Mouse (Mus musculus): ENCODE results near the gene Gm28053. TPM values are rescaled to one million over a fixed set of nuclear protein-coding genes. Genes with fewer than 3 reads are reported as not detected.

Gm28053 gene
- polyA plus RNA-seq, 1 experiment from 2014 or later = not detected

DNA sequence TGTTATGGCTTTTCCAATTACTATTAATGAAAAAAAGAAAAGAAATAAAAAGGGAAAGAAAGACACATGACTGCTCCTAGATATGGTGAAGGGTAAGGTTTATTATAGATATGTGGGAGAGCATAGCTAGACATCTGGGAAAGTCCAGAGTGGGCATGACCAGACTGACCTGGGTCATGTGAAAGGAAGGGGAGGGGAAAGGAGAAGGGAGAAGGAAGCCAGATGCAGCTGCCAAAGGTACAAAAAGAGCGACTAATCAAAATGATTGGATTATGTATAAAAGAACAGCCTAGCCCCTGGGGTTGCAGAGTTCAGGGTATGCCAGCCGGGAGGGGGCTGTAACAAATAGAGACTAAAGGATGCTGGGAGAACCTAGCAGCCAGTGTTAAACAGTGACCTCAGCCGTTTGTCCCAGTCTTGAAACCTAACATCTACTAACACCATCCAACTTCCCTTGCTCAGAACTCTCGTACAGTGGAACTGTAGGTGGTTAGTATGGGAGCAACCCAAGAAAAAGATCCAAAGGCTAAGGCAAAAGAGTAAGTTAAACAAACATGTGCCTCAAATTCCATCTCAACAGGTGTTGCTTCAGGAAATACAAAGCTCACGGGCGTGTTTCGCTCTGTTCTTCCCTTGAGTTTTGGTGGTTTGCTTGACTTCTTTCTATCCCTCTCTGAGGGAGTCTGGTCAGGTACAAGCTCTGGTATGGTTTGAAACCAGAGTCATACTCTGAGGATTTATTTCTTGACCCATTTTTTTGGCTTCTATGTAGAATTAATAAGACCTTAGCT, 20.1 kb upstream of the Gm28053 start:
- 80% methylated on average over 7 of the region's 7 CpGs for WGBS
- H3K4me3 ChIP-seq (replicated peaks) = no peak overlapping the region
- no peaks in the 10 kb centered on the region for H3K9me3 ChIP-seq
- H3K27me3 ChIP-seq = no peaks in the 10 kb centered on the region
- ATAC-seq = no peak
- no peak overlapping the region for H3K27ac ChIP-seq
- no peaks in the 10 kb centered on the region for H3K36me3 ChIP-seq
- no peak overlapping the region for H3K9ac ChIP-seq (replicated peaks)
- H3K4me1 ChIP-seq (replicated peaks) = no peaks in the 10 kb centered on the region
- H3K4me2 ChIP-seq (replicated peaks) = no peak overlapping the region

DNA sequence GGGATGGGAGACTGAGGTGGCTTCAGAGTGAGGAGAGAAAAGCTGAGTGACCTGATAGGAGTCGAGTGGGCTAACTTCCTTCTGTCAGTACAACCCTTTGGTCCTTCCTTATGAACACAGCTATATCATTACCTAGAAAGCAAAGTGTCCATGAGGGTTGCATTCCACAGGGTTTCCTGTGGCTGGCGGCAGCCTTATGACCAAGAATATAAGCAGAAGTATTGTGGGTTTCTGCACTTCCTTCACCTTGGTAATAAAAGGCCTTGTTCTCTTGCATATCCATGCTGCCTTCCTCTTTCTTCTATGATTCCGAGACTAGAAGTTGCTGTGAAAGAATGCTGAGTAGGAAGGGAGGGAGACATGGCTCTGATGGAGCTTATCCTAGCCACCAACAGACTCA, 19.5 kb upstream of the Gm28053 start:
- H3K4me3 ChIP-seq (replicated peaks) = no peak overlapping the region
- H3K27ac ChIP-seq = no peak overlapping the region
- no peak for ATAC-seq
- H3K4me1 ChIP-seq (replicated peaks) = no peaks in the 10 kb centered on the region
- no peaks in the 10 kb centered on the region for H3K27me3 ChIP-seq
- WGBS = 88% methylated on average over 3 of the region's 3 CpGs
- H3K9ac ChIP-seq (replicated peaks) = no peak overlapping the region
- no peaks in the 10 kb centered on the region for H3K9me3 ChIP-seq
- H3K36me3 ChIP-seq = no peaks in the 10 kb centered on the region
- H3K4me2 ChIP-seq (replicated peaks) = no peak overlapping the region

DNA sequence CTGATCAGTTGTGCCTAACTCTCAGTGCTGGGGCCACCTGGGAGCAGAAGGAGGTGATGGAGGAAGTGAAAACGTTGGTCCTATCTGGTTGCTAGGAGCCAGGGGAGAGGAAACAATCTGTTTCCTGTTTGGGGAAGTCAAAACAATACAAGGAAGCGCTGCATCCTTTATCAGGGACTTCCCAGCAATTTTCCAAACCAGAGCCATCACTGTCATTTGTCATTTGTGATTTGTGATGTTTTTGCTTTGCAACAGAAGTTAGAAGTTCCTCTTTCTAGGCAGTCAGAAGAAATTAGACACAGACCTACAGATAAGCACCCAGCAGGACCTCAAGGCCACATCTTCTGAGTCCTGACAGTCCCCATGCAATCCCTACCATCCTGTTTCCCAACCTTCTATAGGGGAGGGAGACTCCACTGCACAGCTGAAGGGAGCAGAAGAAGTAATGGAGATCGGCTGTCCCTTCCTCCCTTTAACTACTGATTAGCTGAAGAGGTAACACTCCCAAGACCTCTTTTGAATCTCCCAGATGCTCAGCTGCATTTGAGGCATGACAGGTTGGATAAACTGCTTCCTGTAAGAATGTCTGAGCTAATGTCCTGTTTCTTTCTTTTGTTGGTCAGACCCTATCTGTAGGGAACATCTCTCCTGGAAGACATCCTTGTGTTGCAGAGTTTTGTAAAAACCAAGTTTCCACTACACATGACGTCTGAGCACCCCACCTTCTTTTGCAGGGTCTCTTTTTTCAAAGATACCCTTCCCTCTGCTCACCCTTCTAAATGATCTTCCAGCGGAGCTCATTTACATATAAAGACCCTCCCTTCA, 17.9 kb upstream of the Gm28053 start:
- no peaks in the 10 kb centered on the region for H3K27me3 ChIP-seq
- H3K36me3 ChIP-seq = no peaks in the 10 kb centered on the region
- H3K9ac ChIP-seq (replicated peaks) = no peak overlapping the region
- H3K4me1 ChIP-seq (replicated peaks) = no peaks in the 10 kb centered on the region
- no peaks in the 10 kb centered on the region for H3K9me3 ChIP-seq
- H3K27ac ChIP-seq = no peak overlapping the region
- no peak overlapping the region for H3K4me2 ChIP-seq (replicated peaks)
- H3K4me3 ChIP-seq (replicated peaks) = no peak overlapping the region
- ATAC-seq = no peak
- 68% methylated on average over 5 of the region's 5 CpGs for WGBS

DNA sequence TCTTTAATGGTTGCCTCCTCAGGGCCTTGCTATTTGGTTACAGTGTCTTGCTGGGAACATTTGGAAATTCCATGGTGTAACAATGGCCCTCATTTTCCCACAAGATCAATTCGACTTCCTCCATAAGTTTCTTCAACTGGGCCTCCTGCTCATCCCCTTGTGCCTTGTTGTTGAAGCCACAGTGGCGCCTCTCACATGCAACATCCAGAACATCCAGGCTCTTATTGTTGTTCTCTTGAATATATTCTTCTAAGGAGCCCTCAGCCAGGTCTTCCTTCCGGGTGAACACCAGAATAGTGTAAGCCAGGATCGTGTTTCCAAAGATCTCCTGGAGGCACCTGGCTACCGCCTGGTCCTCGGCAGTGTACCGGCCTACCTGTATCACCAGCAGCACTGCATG, 16.3 kb upstream of the Gm28053 start:
- Histone ChIP-seq H3K27ac (no peak overlapping the region), H3K4me3 (replicated peaks) (no peak overlapping the region), H3K36me3 (no peaks in the 10 kb centered on the region), H3K9ac (replicated peaks) (no peak overlapping the region), H3K9me3 (no peaks in the 10 kb centered on the region), H3K4me2 (replicated peaks) (no peak overlapping the region), H3K27me3 (no peaks in the 10 kb centered on the region), H3K4me1 (replicated peaks) (no peaks in the 10 kb centered on the region)
- 86% methylated on average over 7 of the region's 7 CpGs for WGBS
- no peak for ATAC-seq

DNA sequence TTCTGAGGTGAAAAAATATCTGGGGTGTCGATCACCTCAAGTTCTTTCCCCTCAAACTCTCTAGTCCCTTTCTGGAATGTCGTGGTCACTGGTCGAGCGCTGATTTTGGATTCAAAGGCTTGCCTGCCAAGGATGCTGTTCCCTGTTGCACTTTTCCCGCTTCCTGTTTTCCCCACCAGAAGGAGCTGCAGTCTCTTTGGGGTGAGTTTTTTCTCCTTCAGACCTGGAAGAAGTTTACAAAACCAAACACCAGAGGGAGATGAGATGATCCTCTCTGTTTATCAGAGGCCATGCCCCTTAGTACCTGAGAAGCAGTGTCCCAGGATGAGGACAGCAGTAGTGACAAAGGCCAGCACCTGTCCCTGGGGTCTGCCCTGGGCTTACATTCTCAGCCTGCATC, 15.8 kb upstream of the Gm28053 start:
- Histone ChIP-seq H3K9ac (replicated peaks) (no peak overlapping the region), H3K36me3 (no peaks in the 10 kb centered on the region), H3K4me1 (replicated peaks) (no peaks in the 10 kb centered on the region), H3K4me3 (replicated peaks) (no peak overlapping the region), H3K27me3 (no peaks in the 10 kb centered on the region), H3K4me2 (replicated peaks) (no peak overlapping the region), H3K27ac (no peak overlapping the region), H3K9me3 (no peaks in the 10 kb centered on the region)
- 72% methylated on average over 5 of the region's 5 CpGs for WGBS
- ATAC-seq = no peak

DNA sequence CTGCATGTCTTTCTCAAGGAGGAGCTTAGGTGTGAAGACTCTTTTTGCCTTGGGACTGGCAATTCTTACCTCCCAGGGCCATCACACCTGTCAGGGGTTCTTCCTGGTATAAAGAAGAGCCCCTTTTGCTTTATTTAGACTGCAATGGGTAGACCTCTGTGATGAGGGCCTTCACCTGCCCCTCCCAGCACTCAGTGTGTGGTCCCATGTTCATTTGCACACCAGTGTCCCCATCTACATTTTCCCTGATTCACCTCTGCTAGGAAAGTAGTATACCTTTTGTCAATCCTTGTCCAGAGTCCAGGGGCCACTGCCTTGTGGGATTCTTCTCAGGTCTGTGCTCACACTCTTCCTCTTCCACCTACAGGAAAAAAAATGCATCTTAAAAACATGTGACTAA, 14.3 kb upstream of the Gm28053 start:
- ATAC-seq = no peak
- H3K36me3 ChIP-seq = no peaks in the 10 kb centered on the region
- no peak overlapping the region for H3K4me3 ChIP-seq (replicated peaks)
- H3K27ac ChIP-seq = no peak overlapping the region
- H3K9ac ChIP-seq (replicated peaks) = no peak overlapping the region
- H3K4me2 ChIP-seq (replicated peaks) = no peak overlapping the region
- no peaks in the 10 kb centered on the region for H3K9me3 ChIP-seq
- no peaks in the 10 kb centered on the region for H3K27me3 ChIP-seq
- H3K4me1 ChIP-seq (replicated peaks) = no peaks in the 10 kb centered on the region

DNA sequence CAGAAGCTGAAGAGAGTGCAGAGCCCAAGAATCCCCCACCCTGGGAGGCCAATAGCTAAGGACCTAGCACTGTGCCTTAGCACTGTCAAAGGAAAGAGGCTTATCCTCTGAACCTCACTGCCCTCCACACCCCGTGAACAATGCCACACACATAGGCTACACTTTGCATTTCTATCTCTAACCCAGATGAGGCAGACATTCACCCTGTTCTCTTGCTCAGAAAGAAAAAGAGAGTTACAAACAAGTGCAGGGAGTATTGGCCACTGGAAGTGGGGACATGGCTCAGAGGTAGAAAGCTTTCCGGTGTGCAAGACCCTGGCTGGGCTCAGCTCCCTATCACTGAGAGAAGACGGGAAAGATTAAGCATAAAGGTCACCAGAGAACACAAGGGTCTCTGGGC, 12.3 kb upstream of the Gm28053 start:
- Histone ChIP-seq H3K4me2 (replicated peaks) (no peak overlapping the region), H3K9ac (replicated peaks) (no peak overlapping the region), H3K27me3 (no peaks in the 10 kb centered on the region), H3K36me3 (no peaks in the 10 kb centered on the region), H3K4me3 (replicated peaks) (no peak overlapping the region), H3K4me1 (replicated peaks) (no peaks in the 10 kb centered on the region), H3K9me3 (no peaks in the 10 kb centered on the region), H3K27ac (no peak overlapping the region)
- 55% methylated on average over 3 of the region's 3 CpGs for WGBS
- no peak for ATAC-seq

DNA sequence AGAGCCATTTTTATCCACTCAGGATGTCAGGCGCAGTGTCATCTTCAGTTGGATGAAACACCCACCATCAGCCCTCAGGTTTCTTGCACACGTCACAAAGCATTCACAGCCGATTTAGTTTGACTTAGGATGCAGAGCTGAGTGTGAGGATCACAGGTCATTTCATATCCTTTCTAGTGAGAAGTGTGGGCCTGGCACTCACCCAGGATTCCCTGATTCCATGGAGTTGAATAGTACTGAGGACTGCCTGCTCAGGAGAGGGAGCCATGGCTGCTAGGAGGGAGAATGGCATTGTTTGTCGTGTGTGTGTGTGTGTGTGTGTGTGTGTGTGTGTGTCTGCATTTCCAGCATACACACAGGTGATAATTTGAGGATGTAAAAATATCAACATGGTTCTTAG, 1.9 kb downstream of the Gm28053 start:
- peaks cover 1% of the 10 kb centered on the region; the same call in 1 of the 2 replicates for H3K4me1 ChIP-seq (replicated peaks)
- no peak for ATAC-seq
- no peaks in the 10 kb centered on the region for H3K36me3 ChIP-seq
- no peaks in the 10 kb centered on the region for H3K27me3 ChIP-seq
- WGBS = 80% methylated on average over 4 of the region's 4 CpGs
- H3K9me3 ChIP-seq = no peaks in the 10 kb centered on the region
- no peak overlapping the region for H3K27ac ChIP-seq
- H3K4me2 ChIP-seq (replicated peaks) = no peak overlapping the region
- no peak overlapping the region for H3K4me3 ChIP-seq (replicated peaks)
- H3K9ac ChIP-seq (replicated peaks) = no peak overlapping the region

DNA sequence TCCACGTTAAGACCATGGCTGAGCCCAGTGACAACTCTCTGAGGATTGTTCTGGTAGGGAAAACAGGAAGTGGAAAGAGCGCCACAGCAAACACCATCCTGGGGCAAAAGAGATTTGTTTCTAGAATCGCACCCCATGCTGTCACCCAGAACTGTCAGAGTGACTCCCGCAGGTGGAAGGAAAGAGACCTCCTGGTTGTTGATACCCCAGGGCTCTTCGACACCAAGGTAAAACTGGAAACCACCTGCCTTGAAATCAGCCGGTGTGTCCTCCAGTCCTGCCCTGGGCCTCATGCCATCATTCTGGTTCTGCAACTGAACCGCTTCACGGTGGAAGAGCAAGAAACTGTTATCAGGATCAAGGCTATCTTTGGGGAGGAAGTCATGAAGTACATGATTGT, 5.1 kb downstream of the Gm28053 start:
- Histone ChIP-seq H3K27ac (no peak overlapping the region), H3K9me3 (no peaks in the 10 kb centered on the region), H3K36me3 (no peaks in the 10 kb centered on the region), H3K4me3 (replicated peaks) (no peak overlapping the region), H3K9ac (replicated peaks) (no peak overlapping the region), H3K4me2 (replicated peaks) (no peak overlapping the region), H3K27me3 (no peaks in the 10 kb centered on the region), H3K4me1 (replicated peaks) (peaks cover 7% of the 10 kb centered on the region; the same call in 1 of the 2 replicates)
- WGBS = 89% methylated on average over 8 of the region's 8 CpGs
- no peak for ATAC-seq

DNA sequence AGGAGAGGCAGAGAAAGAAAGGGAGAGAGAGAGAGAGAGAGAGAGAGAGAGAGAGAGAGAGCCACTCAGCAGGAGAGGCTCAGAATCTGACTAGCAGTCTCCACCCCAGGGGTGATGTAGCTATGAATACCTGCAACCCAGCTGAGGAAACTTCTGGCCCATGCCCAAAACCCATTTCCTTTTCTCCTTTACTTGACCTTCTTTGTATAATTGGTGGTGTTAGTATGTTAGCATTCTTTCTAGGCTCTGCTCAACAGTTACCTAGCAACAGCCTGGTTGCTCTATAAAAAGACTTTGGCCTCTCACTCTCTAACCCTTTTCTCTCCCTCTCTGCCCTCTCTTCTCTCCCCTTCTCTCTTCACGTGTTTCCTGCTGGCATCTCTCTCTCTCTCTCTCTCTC, 7.1 kb downstream of the Gm28053 start:
- no peak overlapping the region for H3K4me3 ChIP-seq (replicated peaks)
- H3K9ac ChIP-seq (replicated peaks) = no peak overlapping the region
- H3K9me3 ChIP-seq = no peaks in the 10 kb centered on the region
- H3K27ac ChIP-seq = no peak overlapping the region
- H3K36me3 ChIP-seq = no peaks in the 10 kb centered on the region
- WGBS = 0% methylated on average over 1 of the region's 1 CpGs
- peaks cover 7% of the 10 kb centered on the region; the same call in 1 of the 2 replicates for H3K4me1 ChIP-seq (replicated peaks)
- ATAC-seq = no peak
- H3K4me2 ChIP-seq (replicated peaks) = no peak overlapping the region
- H3K27me3 ChIP-seq = no peaks in the 10 kb centered on the region

DNA sequence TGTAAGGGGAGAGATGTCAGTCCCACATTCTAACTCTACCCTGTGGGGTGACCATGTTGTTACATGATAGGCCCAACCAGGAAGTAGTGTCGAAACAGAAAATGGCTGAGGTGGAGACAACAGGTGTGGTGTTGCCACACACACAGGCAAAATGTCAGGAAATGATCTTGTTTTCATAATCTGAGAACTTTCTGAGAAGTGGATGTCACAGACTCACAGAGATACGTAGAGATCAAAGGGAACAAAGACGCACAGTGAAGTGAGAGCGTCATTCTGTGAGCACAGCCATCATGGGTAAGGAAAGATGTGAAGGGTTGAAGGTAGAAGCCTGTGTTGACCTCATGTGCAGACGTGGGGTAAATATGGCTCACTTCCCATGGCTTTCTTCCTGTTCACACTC, 9.4 kb downstream of the Gm28053 start:
- Histone ChIP-seq H3K9ac (replicated peaks) (no peak overlapping the region), H3K36me3 (no peaks in the 10 kb centered on the region), H3K4me2 (replicated peaks) (no peak overlapping the region), H3K27ac (no peak overlapping the region), H3K9me3 (no peaks in the 10 kb centered on the region), H3K27me3 (no peaks in the 10 kb centered on the region), H3K4me3 (replicated peaks) (no peak overlapping the region), H3K4me1 (replicated peaks) (peaks cover 7% of the 10 kb centered on the region; the same call in 1 of the 2 replicates)
- no peak for ATAC-seq
- 91% methylated on average over 5 of the region's 5 CpGs for WGBS

DNA sequence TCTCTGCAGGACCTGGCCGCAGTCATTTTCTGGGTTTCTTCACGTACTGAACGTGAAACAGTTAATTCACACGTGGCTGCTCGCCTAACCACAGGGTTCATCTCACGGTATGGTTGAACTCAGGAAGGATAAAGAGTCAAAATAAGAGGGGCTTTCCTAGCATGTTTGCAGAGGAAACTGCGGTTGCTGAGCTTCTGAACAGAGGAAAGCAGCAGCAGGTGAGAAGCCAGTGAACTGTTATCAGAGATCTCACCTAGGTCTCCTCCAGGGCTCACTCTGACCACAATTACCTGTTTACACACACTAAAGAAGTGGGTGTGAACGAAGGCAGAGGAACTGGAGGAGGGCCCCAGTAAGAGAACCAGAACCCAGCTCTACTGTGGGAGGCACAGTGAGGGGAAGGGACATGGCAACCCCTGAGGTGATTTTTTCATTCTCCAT, 14.5 kb downstream of the Gm28053 start:
- 66% methylated on average over 8 of the region's 8 CpGs for WGBS

More for the DNA sequence above, 14.5 kb downstream of the Gm28053 start:
- Histone ChIP-seq H3K27me3 (no peaks in the 10 kb centered on the region), H3K9me3 (no peaks in the 10 kb centered on the region), H3K9ac (replicated peaks) (no peak overlapping the region), H3K4me3 (replicated peaks) (no peak overlapping the region), H3K27ac (no peak overlapping the region), H3K4me2 (replicated peaks) (no peak overlapping the region), H3K36me3 (no peaks in the 10 kb centered on the region), H3K4me1 (replicated peaks) (no peaks in the 10 kb centered on the region)
- ATAC-seq = no peak

All from midbrain, embryonic 13.5 days (tissue).